Mouse (Mus musculus): Measurements from ENCODE around the gene Lama2.

Gene Lama2

DNA sequence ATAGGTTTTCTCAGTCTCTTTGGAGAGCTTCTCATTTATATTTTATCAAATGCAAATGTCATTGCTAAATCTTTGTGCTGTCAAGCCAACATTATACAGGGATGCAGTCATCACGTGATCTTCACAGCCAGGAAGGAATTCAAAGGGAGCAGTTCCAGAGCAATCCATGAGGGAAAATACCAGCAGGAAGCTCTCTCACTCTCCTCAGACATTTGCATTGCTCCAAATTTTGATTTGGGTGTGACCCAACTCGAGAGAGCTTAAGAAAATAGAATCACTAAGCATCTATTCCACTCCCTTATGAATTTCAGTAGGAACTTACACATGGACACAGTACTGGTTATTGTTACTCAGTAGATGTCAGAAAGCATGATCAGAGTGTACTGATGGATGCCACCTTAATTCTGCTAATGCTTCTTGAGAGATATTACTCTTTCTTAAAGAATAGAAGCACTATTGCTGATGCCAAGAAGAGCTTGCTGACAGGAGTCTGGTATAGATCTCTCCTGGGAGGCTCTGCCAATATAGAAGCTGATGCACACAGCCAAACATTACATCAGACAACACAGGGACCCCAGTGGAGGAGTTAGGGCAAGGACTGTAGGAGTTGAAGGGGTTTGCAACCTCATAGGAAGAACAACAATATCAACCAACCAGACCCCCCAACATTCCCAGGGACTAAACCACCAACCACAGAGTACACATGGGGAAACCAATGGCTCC is 236.5 kb downstream of the Lama2 start:
- DNase-seq, result no peak

DNA sequence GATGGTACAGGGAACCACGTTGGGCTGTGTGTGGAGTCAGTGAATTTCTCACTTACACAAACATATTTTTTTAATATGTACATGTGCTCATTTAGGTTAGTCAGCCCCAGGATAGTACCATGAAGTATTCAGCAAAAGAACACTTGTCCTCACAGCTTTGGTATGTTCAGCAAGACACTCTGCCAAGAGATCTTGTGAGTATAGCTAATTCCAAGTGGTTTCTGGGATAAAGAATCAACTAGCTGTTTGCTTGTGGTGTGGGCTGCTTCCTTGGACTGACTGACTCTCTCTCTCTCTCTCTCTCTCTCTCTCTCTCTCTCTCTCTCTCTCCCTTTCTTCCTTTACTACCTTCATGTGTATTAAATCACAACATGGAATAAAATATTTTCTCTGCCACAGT is 241.3 kb downstream of the Lama2 start:
- DNase-seq, result no peak

DNA sequence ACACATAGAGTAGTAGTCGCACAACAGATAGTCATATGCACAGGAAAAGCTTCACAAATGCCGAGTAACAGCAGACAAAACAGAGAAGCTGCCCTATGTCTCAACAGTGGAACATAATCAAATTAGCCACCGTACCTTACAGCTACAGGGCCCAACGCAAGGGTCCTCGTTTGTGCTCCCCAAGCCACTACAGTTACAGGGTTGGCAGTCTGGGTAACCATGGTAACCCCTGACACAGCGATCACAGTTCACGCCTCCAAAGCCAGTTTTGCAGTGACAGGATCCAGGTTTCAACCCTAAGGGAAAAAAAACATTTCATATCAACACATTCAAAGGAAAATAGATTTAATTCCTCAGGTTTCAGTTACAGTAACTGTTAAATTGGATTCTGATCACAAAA is 275.3 kb downstream of the Lama2 start:
- DNase-seq, result no peak

DNA sequence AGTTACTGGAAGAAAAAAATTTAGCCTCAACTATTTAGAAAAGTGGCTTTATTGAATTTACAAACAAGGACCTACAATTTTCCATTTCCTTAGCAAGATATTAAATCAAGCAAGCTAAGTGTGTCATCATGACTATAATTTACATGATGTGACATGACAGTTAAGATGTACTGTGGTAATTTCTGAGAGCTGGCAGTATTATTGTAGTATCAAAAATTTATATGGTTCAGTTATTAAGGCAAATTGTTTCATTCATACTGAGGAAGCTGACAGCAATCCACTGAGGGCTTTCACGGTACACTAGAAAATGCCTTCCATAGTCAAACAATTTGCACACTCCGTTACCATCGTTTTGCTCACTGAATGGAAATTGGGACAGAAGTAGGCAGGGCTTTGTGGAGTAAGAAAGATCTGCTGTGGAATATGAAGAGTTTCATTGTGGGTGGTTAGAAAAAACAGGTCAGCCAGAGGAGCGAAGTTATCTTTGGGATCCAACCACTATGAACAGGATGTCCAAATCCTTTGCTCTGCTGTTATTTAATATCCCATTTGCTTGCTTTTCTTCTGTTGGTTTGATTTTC is 297.1 kb downstream of the Lama2 start:
- DNase-seq, result no peak

DNA sequence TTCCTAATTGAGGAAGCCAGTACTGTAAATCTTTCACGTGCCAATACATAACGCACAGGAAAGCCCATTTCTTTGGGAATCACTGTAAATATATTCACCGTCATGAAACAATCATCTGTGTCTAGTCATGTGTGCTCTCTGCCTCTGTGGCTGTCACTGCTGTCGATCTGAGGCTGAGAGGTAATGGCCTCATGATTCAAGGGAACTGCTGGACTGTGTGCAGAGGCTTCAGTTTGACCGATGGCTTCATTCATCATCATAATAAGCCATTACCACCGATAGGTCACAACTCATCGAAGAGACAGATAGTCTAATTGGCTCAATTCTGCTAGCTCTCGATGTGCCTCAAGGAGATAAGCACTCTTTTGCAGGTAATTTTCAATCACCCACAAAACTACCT is 312.1 kb downstream of the Lama2 start:
- DNase-seq, result no peak

DNA sequence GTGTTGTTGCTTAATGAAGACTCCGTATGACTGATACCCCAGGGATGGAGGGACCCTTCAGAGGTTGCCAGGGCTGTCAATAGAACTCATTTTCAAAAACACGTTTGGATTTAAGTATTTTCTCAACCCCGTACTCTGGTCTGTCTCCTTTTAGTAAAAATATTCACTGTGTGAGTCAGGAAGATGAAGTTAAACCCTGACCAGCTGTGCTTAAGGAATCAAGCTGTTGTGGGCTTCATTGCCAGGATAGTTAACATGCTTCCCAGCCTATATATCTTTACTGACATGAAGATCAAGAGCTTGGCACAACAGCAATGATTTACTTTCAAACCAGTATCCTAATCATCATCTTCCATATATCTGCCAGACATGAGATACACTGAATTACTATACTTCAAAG is 314.3 kb downstream of the Lama2 start:
- DNase-seq, result no peak

- DNase-seq, result no peak
Observed at GRCm38 (mm10) chr10:27285098-27285860, 334.3 kb downstream of the Lama2 start.

- DNase-seq, result no peak
Observed at GRCm38 (mm10) chr10:27267432-27267831, 352.1 kb downstream of the Lama2 start.

GRCm38 (mm10) chr10:27265812-27266211 is 353.7 kb downstream of the Lama2 start:
- DNase-seq, result no peak

DNA sequence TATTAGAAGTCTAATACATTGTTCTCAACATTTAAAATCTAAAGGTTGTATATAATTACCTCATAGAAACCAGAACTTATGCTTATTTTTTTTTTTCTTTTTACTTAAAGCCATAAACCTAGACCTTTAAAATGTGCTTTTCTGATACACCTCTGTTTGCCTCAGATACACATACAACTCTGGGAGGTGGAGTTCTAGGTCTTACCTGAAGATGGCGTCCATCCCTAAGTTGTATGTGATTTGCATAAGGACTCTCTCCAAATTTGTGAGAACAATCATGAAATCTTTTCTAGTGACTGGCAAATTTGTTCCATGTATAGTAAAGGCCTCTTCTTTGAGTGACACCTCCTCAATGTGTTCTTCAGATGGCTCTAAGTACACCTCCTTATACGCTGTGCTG is 354.8 kb downstream of the Lama2 start:
- DNase-seq, result no peak

- DNase-seq, result no peak
Observed at GRCm38 (mm10) chr10:27249741-27250140, 369.8 kb downstream of the Lama2 start.

GRCm38 (mm10) chr10:27234755-27235154 is 384.8 kb downstream of the Lama2 start:
- DNase-seq, result no peak

- DNase-seq, result no peak
Observed at GRCm38 (mm10) chr10:27233577-27233976, 386.0 kb downstream of the Lama2 start.

DNA sequence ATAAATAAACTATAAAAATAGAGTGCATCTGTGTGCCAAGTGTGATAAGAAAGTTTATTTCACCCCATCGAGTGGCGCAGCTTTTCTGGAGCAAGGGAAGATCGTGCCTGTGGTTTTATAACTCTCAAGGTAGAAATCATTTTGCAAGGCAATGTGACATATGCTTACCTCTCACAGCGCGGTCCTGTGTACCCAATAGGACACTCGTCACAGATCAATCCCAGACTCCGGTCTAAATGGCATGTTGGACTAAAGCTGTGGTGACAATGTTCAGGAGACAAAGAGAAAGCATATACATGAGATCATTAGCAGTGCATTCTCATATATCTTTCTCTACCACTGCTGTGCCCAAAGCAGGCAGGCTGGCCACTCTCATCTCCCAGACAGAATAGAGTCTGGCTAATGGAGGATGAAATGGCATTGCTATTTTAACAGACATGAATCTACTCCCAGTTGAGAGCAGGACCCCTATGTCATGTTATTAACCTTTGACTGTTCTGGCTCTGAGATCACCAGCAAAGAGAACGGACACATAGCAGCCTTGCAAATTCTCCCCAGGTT is 395.7 kb downstream of the Lama2 start:
- DNase-seq, result no peak

DNA sequence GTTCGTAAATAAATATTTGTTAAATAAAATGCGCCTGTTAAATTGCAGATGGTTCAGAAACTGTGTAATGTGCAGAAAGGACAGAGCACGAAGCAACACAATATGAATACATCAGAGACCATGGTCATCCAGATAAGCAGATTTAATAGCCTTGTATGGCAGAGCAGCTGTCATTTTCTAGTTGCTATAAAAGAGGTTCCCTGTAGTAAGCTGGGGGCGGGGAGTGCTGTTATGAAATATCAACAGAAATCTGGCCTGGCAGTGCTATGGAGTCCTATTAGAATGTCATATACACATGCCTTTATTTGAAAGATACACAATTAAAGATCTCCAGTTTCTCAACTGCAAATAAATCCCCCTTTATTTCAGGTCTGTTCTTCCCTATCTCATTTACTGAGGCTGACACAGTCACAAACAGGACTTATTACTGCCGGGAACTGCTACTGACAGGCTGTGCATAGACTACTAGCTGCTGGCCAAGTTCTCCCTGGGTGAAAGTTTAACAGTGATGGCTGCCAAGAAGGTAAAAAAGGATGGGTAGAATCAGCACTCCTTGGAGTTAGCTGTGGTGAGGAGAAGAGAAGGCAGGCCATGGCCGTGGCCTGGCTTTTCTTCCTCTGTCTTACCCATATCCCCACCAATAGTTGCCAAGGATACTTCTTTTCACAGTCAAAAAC is 396.8 kb downstream of the Lama2 start:
- peak; percentile 3 for DNase-seq

DNA sequence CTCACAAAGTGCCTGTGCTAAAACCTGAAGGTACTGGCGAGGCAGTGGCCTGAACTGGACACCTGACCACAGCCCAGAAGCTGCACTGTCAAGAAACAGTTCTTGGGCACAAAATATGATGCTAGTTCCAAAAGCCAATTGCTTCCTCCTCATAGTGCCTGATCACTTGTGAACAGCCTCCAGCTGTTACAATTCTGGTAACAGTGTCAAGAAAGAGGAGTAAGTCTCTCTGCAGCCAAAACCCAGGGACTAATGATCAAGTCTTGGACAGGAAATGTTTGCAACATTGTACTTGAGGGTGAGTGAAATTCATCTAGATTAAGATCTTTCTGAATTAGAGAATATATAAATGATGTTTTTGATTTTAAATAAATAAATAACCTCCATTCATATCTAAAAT is 399.9 kb downstream of the Lama2 start:
- no peak for DNase-seq

GRCm38 (mm10) chr10:27207320-27207719 is 412.2 kb downstream of the Lama2 start:
- DNase-seq, result no peak

DNA sequence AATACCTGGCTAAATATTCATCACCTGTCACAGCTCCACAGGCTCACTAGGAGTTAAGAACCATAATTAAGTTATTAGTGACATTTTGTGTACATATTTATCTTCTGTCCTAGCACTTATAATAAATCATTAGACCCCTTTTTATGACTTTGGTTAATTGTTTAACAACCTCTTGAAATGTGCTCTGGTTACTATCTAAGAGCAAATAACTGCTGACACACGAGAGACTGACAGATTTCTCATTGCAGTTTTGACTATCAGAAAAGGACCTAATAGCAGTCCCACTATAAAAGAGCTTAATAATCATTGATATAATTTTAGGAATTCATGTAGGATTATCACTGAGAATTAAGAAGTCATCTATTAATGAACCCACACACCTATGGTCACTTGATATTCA is 421.1 kb downstream of the Lama2 start:
- DNase-seq, result no peak

DNA sequence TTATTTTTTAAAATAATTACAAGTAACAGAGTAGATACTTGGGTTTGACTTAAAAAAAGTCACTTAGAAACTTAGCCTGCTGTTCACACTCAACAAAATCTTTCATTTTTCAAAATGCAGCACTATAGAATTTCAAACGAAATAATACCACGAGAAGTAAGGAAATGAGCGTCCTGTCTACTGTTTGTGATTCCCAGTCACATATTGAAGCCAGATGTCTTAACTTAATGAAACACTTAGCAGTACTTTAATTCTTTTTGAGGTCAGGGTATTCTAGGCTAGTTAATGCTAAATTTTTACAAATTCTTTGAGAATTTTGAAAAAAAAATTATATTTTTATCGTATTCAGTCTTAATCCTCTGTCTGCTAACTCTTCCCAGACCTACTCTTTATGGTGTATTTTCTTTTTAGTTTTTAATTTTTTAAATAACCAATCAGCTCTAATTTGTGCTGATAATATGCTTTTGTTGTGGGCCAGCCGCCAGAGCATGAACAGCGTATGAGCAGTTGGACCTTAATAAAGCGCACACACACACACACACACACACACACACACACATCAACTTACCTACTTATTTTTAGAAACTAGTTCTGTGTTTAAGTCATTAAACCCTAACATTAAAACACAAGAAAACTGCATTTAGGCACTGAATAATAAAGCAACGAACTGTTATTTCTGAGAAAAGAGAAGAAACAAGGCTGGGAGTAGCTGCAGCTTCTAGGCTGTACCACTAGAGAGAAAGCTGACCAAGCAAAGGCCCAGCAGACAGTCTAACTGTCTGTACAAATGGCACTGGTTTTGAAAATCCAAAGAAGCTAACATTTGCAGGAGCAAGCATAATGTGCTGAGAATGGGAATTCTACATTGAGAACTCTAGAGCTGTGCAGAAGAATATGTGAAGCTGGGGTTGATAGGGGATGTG is 425.3 kb downstream of the Lama2 start:
- no peak for DNase-seq

DNA sequence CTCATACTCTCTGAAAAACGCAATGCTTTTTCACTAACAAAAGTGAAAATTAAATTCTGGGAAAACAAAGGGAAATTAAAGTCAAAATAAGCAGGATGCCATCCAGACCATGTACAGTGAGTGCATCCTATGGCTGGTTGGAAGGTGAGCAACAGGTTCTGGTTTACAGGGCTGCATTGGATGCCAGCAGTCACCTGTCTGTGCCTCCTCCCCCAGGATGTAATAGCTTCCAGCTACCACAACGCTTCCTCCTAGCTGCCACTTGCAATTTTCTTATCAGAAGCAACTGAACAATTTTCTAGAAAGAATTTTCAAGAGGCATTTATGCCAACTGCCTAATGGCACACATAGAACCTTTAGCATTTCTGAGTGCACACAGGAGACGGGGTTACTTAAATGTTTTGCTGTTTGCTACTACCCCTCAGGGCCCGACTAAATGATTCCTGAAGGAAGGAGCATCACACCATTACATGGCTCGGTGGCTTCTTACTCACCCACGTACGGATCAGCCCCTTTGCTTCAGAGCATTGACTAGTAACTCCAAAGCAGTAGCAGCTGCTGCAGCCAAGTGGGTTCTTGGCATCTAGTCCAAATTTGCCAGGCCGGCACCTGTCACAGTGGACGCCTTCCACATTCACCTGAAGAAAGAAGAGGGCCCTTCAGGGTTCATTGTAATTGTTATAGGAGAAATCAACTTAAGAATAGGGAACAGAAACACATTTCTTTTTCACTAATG is 430.8 kb downstream of the Lama2 start:
- no peak for DNase-seq

DNA sequence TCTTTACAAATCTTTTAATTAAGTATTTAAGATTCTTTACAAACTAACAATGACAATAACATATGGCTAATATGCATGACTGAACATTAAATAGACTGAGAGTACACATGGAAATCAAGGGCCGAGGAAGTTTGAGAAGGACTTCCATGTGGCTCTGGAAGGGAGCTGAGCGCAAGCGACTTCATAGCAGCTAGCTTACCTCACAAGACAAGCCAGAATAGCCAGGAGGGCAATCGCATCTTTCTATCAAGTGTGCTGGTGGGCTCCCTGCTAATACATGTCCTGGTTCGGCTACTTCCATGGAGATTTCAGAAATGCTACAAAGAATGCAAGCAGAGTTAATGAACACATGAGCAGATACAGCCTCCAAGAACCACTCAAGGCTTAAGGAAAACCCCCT is 435.4 kb downstream of the Lama2 start:
- no peak for DNase-seq
